Mouse (Mus musculus) cerebellum, adult 9-10 months (tissue): ENCODE measurements at regions not wholly inside any gene's neighbourhood (a gene's known extent, or its start where the extent isn't known, plus 50 kb on each side); places are given as distances from the start of the nearest gene placed in this dataset.

Source experiments
- DNase-seq: peaks from one replicate; pipeline ENCODE4 v3.0.0; 2022

DNA sequence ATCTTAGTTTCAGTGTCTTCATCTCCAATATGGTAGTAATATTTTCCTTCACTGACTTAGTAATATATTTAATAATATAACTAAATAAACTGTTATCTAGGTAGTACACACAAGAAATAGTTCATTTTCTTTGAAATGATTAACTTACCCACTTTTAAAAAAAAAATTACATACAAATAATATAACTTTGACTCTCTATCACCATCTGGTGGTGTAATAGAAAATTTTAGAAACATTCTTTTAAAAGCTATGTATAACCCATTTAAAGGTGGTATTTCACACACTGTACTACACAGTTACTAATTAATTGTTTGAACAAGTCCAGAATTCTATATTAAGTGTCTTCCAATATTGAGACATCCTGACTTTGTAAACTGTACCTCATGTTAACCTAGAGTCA, 53.9 kb upstream of the Olfr266 start:
- no peak for DNase-seq

DNA sequence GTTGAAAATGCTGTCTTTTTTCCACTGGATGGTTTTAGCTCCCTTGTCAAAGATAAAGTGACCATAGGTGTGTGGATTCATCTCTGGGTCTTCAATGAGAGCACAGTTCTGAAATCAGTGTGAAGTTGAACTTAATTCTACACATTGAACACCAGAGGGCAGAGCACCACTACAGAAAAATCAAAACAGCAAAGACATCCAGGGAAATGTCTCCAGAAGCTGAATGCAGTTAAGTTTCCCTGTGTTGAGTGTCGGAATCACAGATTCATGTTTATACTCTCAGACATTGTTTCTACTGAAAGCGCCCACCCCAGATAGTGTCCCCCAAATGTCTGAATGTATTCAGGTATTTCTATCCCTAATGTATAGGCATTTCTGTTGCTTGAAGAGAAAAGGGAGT, 77.1 kb upstream of the Olfr266 start:
- DNase-seq, result peak; percentile 33

DNA sequence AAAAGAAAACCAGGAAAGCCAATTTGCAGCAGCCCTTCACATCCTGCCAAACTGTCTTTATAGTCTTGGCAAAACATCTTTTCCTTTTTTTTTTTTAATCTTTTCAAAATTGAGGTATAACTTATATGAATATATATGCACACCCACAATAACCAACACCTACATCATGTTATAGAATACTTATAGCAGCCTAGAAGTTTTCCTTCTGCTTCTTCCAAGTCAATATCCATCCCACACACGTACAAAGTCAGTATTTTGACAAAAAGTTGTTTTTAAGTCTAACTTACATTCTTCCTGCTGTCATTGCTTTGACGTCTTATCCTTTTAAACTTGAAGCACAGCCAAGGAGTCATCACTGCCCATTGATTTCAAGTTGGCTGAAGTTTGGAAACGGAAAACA, 80.6 kb upstream of the Olfr266 start:
- DNase-seq, result no peak

DNA sequence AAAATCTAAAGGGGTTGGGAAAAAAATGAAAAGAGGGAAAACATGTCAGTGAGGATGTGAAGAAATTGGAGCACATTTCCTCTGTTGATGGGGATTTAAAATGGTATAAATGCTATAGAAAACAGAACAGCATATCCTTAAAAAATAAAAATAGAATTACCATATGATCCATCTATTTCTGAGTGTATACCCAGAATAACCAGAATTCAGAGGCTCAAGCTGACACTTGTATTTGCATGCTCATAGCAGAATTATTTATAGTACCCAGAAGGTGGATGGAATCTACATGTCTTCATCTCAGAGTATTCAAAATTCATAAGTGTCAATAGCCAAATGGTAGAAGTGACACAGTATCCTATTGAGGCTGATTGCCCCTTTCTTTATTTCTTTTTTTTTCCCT, 99.9 kb upstream of the Kcna3 start:
- no peak for DNase-seq

DNA sequence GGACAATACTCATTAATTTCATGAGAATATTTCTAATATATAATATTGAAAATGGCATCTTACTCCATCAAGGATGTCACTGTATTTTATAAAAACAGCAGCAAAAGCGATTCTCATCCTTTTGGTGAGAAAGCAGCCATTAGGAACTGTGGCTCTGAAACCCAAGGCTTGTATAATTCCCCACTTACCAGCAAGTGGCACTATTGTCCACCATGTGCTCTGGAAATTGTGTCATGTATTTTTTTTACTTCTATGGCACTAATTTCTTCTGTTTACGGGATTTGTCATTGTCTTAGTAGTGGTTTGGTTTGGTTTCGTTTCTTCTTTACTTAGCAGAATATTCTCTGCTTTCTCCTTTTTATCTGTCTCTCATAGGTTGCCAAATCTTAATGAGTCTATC, 95.9 kb upstream of the Kcna3 start:
- DNase-seq, result peak; percentile 25

DNA sequence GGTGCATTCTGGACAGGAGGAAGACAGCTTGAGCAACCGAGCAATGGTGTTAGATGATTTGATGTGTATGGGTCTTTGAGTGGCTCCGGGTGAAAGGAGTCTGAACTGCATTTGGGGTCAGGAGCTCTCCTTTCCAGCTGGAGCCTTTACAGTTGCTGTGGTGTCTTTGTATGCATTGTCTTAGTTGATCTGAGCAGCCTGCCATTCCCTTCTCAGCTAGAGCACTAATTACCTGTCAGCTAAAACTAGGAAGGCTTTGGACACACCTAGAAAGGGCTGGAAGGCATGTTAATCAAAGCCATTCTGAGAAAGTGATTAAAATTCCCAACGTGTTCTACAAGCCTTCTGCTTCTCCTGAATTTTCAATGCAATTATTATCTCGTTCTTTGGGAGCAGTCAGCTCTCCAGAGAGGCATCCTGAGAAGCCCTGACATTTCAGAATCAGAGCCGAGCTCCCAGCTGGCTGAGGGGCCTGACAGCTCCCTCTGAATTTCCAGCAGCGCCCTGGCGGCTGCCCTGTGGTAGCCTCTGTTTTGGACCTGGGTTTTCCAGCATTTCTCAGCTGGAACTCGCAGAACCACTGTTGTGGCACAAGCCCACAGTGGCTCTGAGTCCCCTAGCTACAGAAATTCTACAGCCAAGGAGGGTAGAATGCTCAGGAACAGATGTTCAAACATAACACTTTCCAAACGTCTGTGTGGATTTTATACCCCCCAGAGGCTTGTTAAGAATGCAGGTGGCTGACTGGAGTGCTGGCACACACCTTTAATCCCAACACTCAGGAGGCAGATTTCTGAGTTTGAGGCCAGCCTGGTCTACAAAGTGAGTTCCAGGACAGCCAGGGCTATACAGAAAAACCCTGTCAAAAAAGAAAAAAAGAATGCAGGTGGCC, 80.2 kb upstream of the Kcna3 start:
- no peak for DNase-seq

DNA sequence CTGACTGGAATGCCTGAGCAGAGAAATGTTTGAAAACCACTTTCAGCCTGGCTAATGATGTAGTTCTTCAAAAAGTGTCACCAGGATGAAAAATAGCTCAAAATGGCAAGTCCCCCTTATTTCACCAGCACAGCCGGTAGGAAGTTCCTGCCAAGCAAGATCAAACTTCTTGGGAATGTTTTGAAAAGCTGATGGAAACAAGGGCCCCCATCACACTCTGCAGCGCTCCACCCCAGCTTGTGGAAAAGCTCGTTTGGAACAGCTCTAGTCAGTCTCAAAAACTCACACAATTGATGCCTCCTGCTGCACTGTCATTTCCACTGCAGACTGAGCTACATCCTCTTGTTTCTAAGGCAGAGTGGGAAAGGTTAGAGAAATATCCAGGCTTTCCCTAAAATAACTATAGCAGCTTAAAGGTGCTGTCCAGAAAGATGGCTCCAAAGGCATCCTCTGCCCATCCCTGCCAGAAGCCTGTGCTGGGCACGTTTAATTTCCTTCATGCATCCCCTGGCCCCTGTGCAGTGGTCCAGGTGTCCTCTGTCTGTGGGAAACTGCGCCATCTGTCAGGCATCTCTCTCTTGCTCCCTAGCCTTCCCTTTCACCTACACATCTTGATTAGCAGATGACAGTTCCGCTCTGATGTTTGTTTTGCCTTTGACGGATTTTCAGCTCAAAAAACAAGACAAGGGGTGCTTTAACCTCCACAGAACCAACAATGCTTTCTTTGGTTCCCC, 78.6 kb upstream of the Kcna3 start:
- DNase-seq, result no peak

DNA sequence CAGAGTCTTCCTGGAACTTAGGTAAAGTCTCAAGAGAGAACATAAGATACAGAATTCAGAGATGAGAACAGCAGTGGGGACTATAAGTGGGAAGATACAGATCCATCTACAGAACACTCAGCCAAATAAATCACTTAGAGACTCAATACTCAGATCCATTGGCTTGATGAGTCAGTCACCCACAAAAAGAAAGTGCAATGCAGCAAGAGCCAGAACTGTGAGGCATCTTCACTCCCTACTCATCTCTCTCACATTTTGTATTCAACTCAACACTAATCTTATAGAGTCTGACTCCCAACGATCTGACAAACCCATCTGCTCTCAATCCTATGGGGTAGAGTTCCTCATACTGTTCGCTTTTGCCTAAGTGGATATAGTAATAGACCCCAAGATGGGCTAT, 77.8 kb upstream of the Kcna3 start:
- no peak for DNase-seq

DNA sequence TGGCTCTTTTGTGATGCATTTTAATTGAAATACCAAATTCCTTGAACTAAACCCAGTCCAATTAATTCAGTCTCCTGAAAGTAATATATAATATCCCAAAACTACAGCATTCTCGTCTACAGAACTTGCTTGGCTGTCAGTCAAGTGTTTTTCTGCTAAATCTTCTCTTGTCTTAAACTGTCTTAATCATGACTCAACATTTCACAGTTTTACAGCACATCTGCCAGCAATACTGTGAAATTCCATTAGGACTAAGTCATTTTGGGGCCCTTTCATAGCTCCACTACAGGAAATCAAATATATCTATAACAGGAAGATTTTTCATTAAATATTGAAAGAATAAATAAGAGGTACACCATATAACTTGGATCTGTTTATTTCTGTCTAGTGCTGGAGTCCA, 75.4 kb upstream of the Kcna3 start:
- no peak for DNase-seq

DNA sequence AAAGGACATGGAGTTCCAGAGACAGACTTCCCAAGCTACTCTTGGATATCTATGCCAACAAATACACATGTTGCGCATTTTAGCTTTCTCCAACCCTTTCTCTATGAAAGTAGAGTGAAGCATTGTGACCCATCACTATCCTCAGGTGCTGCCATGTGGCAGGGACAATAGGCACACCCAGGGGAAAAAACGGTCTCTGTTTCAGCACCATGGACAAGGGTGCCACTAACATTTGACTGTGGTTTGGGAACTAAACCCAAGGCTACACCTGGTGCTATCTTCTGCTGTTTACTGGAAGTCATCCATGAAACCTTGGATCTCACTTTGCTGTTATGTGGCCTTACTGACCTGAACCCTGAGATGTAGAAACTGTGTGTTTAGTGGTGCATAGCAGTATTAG, 73.5 kb upstream of the Kcna3 start:
- no peak for DNase-seq

DNA sequence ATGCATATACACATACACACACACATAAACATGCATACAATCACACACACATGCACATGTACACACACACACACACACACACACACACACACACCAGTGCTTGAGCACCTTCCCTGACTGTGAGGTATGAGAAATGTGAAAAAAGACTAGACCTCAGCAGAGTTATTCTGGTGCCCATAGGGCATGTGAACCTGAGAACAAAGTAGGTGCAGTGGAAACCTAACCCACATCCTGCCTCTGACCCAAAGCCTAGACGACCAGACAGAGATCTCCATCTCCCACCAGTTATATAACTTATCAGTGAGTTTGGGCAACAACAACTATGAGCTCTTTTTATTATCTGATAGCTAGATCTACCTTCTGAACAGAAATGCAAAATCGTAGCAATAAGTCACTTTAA, 69.8 kb upstream of the Kcna3 start:
- DNase-seq, result no peak

DNA sequence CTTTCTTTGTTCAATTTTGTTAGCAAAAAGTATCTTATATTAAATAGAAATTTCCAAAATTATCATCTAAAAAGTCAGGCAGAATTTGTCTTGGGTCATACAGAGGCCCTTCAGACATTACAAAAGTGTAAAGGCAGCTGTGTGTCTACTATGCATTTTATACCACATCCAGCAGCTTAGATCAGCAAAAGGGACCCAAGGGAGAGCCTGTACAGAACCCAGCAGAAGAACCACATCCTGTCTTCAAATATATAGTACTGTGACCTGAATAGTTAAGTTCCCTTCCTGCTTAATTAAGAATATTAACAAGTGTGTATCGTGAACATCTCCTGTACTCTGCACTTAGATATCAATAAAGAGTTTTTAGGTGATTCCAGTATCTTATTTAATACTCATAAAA, 68.5 kb upstream of the Kcna3 start:
- DNase-seq, result no peak

DNA sequence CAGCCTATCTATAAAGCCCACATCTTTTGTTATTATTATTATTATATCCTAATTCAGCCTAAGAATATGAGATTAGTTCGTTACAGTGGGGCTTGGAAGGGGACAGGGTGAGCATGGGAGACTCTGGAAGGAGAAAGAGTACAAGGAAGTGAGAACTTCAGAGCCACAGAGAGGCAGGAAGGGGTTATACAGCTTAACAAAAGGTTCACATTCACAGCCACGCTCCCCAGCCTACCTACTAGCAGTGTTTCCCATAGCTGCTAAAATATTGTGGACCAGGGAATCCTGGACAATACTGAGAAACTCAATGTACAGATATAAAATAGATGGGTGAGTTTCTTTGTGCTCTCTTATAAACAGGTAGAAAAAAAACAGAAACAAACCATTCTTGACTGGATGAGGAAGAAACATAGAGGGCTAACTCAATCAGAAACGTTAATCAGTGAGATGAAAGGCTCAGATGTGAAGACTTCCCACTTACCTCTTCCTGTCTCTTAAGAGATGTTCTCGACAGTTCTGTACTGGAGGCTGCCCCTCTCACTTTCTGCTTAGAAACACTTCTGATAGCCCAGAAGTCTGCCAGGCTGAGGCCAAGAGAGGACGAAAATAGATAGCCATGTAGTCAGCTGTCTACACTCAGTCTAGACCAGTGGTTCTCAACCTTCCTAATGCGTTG, 61.7 kb upstream of the Kcna3 start:
- DNase-seq, result no peak

DNA sequence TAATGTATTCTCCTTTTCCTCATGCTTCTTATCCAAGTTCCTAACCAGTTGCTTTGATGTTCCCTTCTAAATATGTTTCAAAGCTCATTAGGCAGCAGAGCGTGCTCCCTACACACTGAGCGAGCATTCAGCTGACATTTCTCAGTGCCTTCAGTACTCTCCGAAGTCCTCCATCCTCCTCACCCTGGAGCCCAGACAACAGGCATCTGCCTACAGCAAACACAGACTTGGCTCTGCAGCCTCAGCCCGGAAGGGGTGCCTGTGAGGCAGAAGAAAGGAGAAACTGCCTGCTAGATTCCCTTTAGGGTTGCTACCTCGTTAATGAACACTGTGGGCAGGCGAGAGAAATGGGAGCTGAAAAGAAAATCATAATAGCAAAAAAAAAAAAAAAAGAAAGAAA, 57.2 kb upstream of the Kcna3 start:
- DNase-seq, result no peak

DNA sequence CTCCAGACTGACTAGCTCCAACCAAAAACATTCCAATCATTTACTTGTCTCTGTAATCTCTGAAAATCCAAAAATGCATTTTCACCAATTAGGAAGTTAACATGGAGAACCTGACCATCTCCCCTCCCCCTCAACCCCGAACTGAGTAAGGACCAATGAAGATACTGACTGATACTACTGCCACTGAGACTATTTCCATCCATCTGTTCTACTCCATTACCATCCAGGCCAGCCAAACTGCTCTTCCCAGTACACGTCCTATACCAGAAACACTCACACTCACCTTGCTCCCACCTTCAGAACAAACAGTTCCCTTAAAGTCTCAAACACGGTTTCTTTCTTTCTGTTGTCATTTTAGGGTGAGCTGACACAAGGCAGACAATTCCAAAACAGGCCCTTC, 55.1 kb upstream of the Kcna3 start:
- no peak for DNase-seq

DNA sequence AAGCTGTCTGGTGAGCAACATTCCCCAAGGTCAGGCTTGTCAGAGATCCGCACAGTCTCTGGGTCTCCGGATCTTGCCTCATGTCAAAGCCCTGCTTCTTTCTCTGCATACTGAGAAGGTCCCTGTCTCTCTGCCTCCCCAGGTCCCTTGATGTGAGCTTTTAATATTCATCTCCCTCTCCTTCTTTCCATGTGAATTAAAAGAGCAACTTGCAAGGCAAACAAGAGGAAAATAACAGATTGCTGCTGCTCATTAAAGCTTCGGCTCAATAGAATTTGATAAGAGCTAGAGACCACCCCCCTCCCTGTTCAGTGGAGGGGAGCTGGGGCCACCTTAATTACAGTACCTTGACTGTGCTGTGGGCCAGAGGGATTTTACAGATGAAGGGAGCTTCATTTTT, 54.6 kb upstream of the Kcna3 start:
- no peak for DNase-seq

DNA sequence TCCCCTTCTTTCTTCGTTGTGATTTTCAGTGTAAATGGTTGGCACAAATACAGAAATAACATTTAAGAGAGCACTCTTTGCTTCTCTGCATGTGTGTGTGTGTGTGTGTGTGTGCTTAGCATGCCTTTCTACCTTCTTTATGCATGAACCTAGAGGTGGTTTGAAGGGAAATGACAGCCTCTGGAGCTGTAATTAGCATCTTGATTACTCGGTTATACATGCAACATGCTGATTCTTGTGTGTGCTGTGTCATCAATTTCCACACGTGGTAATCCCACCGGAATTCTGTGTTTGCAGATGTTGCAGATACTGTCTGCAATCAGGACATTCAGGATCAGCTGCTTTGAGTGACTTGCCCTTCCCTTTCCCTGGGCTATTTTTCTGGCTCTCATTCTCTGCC, 51.7 kb upstream of the Kcna3 start:
- DNase-seq, result no peak
